Mouse (Mus musculus) hindbrain, embryonic 12.5 days (tissue): ENCODE results near the gene Add3. TPM values are rescaled to one million over a fixed set of nuclear protein-coding genes. Genes with fewer than 3 reads are reported as not detected.

Source experiments
- ATAC-seq: fragments of 200-750 bp; cut with Nextera tagmentation; 2 replicates; pipeline ENCODE4 v1.8.0; 2017; ENCODE audit warnings: moderate TSS enrichment; ENCODE audit not compliant: low FRiP score
- H3K27ac ChIP-seq: fragments of 300-500 bp; sonication (generic); 2 replicates; pipeline ENCODE4 v1.5.1; 2016; ENCODE audit warnings: mild to moderate bottlenecking
- H3K27me3 ChIP-seq: fragments of 300-500 bp; sonication (generic); 2 replicates; pipeline ENCODE4 v1.6.1; 2016; ENCODE audit warnings: mild to moderate bottlenecking
- H3K36me3 ChIP-seq: fragments of 300-500 bp; sonication (generic); 2 replicates; pipeline ENCODE4 v1.6.1; 2016; ENCODE audit warnings: mild to moderate bottlenecking
- H3K4me1 ChIP-seq: fragments of 300-500 bp; sonication (generic); 2 replicates; pipeline ENCODE4 v1.6.1; 2016
- H3K4me2 ChIP-seq: fragments of 300-500 bp; sonication (generic); replicated peaks from 2 replicates; pipeline ENCODE4 v1.6.1; 2016; ENCODE audit warnings: mild to moderate bottlenecking
- H3K4me3 ChIP-seq: fragments of 300-500 bp; sonication (generic); 2 replicates; pipeline ENCODE4 v1.5.1; 2016; ENCODE audit warnings: mild to moderate bottlenecking
- H3K9ac ChIP-seq: fragments of 300-500 bp; sonication (generic); 2 replicates; pipeline ENCODE4 v1.6.1; 2016; ENCODE audit warnings: mild to moderate bottlenecking, moderate library complexity
- H3K9me3 ChIP-seq: fragments of 300-500 bp; sonication (generic); replicated peaks from 2 replicates; pipeline ENCODE4 v1.6.1; 2016; ENCODE audit warnings: mild to moderate bottlenecking
- WGBS: fragments of 180-500 bp; shearing (Covaris S2); methylation state at CpG from one replicate; pipeline ENCODE4 v1.1.7; 2016; 5-methylcytosine and 5-hydroxymethylcytosine counted together
- polyA plus RNA-seq: library from polyadenylated mRNA; unstranded; fragments of >200 nt; fragmentation: Nextera tagmentation; extraction: Ambion mirVana; gene quantifications from 2 replicates; pipeline ENCODE4 v1.2.1, GENCODE M21; 2016

Gene Add3
- polyA plus RNA-seq, 1 experiment from 2014 or later, result 55.5 TPM

DNA sequence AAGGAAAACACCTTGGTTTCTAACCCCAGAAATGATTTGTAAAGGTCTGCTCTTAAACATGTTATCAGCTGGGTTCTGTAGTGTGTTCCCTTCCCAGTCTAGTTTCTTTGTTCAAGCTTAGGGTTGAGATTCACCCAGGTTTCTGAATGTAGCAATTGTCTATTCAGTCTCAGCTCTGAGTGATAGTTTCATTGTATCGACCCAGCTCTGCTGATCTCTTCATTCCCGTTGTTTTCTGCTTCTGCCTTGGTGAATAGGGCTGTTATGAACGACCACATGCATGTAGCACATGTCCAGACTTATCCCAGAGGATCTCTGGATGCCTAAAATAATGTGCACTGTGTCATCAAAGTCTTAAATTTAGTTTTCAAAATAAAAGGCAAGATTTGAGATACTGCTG, 19.8 kb upstream of the Add3 start:
- H3K9ac ChIP-seq, result no peak overlapping the region
- H3K27me3 ChIP-seq, result no peaks in the 10 kb centered on the region
- H3K4me3 ChIP-seq, result no peak overlapping the region
- H3K27ac ChIP-seq, result no peak overlapping the region
- 66% methylated on average over 3 of the region's 3 CpGs for WGBS
- no peak for ATAC-seq
- H3K9me3 ChIP-seq, result no peaks in the 10 kb centered on the region
- no peaks in the 10 kb centered on the region for H3K4me1 ChIP-seq
- no peak overlapping the region for H3K4me2 ChIP-seq
- no peaks in the 10 kb centered on the region for H3K36me3 ChIP-seq

GRCm38 (mm10) chr19:53122641-53123241, 17.5 kb upstream of the Add3 start:
- H3K9ac ChIP-seq, result no peak overlapping the region
- no peaks in the 10 kb centered on the region for H3K9me3 ChIP-seq
- no peak overlapping the region for H3K27ac ChIP-seq
- H3K4me3 ChIP-seq, result no peak overlapping the region
- no peaks in the 10 kb centered on the region; the same call in 1 of the 2 replicates for H3K4me1 ChIP-seq
- ATAC-seq, result no peak
- H3K36me3 ChIP-seq, result no peaks in the 10 kb centered on the region
- no peak overlapping the region for H3K4me2 ChIP-seq
- 75% methylated on average over 6 of the region's 6 CpGs for WGBS
- no peaks in the 10 kb centered on the region for H3K27me3 ChIP-seq

DNA sequence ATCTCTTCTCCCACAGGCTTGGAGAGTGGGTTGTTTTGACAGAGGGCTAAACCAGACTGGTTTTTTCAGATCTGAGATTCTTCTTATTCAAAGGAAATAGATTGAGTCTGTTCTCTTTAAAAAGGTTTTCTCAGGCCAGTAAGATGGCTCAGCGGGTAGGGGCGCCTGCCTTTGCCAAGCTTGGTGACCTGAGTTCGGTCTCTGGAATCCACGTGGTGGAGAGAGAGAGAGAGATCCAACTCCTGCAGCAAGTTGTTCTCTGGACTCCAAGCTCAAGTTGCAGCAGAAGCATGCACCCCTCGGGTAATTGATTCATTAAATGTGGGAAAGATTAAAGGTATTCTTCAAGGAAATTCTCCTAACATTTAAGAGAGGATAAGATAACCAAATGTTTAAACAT, 16.9 kb upstream of the Add3 start:
- Histone ChIP-seq H3K4me1 (no peaks in the 10 kb centered on the region; the same call in 1 of the 2 replicates), H3K36me3 (no peaks in the 10 kb centered on the region), H3K27me3 (no peaks in the 10 kb centered on the region), H3K4me3 (no peak overlapping the region), H3K9ac (no peak overlapping the region), H3K27ac (no peak overlapping the region), H3K4me2 (no peak overlapping the region), H3K9me3 (no peaks in the 10 kb centered on the region)
- ATAC-seq, result no peak
- WGBS, result 63% methylated on average over 5 of the region's 5 CpGs

DNA sequence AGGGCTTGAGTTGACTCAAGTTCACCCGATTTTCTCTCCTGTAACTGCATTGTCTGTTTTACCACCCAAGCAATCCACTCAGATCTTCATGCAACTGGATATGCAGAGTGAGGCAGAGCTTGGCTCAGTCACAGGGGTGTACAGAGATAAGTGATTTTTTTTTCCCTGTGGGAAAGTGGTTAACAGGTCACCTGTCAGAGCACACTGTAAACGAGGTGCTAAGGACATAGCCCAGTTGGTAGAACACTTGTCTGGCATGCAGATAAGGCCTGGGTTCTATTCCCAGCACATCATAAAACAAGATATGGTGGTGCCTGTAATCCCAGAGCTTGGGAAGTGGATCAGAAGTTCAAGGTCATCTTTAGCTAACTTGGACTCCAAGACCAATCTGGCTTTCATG, 14.6 kb upstream of the Add3 start:
- H3K9me3 ChIP-seq, result no peaks in the 10 kb centered on the region
- no peaks in the 10 kb centered on the region for H3K27me3 ChIP-seq
- no peak overlapping the region for H3K4me2 ChIP-seq
- H3K27ac ChIP-seq, result no peak overlapping the region
- WGBS, result 77% methylated on average over 2 of the region's 2 CpGs
- no peaks in the 10 kb centered on the region for H3K36me3 ChIP-seq
- H3K4me3 ChIP-seq, result no peak overlapping the region
- H3K4me1 ChIP-seq, result no peaks in the 10 kb centered on the region; the same call in 1 of the 2 replicates
- no peak for ATAC-seq
- H3K9ac ChIP-seq, result no peak overlapping the region

DNA sequence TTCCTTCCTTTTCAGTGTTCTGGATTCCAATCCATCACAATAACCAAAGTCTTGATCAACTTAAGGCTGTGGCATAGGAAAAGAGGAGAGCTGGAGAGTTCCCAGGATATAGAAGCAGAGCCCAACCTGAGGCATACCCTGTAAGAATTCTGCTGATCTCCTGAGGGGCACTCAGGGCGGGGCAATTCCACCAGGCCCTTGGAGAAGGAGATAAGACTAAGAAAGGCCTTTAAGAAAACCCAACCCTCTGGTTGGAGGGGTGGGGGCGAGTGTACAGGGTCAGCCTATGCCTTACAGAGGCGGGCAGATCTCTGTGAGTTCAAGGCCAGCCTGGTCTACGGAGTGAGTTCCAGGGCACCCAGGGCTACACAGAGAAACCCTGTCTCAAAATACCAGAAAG, 13.7 kb upstream of the Add3 start:
- Histone ChIP-seq H3K9me3 (no peaks in the 10 kb centered on the region), H3K36me3 (no peaks in the 10 kb centered on the region), H3K9ac (no peak overlapping the region), H3K4me3 (no peak overlapping the region), H3K4me2 (no peak overlapping the region), H3K4me1 (no peaks in the 10 kb centered on the region; the same call in 1 of the 2 replicates), H3K27me3 (no peaks in the 10 kb centered on the region), H3K27ac (no peak overlapping the region)
- ATAC-seq, result no peak
- 88% methylated on average over 3 of the region's 4 CpGs for WGBS

GRCm38 (mm10) chr19:53127320-53128291, 12.6 kb upstream of the Add3 start:
- ATAC-seq, result no peak
- 51% methylated on average over 18 of the region's 18 CpGs for WGBS

GRCm38 (mm10) chr19:53128494-53129337, 11.5 kb upstream of the Add3 start:
- no peaks in the 10 kb centered on the region for H3K9me3 ChIP-seq
- no peak overlapping the region for H3K4me3 ChIP-seq
- no peak for ATAC-seq
- no peak overlapping the region for H3K27ac ChIP-seq
- no peaks in the 10 kb centered on the region; the same call in 1 of the 2 replicates for H3K4me1 ChIP-seq
- 50% methylated on average over 13 of the region's 13 CpGs for WGBS
- H3K36me3 ChIP-seq, result no peaks in the 10 kb centered on the region
- H3K27me3 ChIP-seq, result no peaks in the 10 kb centered on the region
- H3K9ac ChIP-seq, result no peak overlapping the region
- H3K4me2 ChIP-seq, result no peak overlapping the region

More at GRCm38 (mm10) chr19:53127320-53128291, 12.6 kb upstream of the Add3 start:
- H3K27me3 ChIP-seq, result no peaks in the 10 kb centered on the region
- no peak overlapping the region for H3K27ac ChIP-seq
- H3K4me3 ChIP-seq, result no peak overlapping the region
- no peaks in the 10 kb centered on the region for H3K9me3 ChIP-seq
- H3K9ac ChIP-seq, result no peak overlapping the region
- no peaks in the 10 kb centered on the region for H3K36me3 ChIP-seq
- H3K4me2 ChIP-seq, result no peak overlapping the region
- no peaks in the 10 kb centered on the region; the same call in 1 of the 2 replicates for H3K4me1 ChIP-seq

DNA sequence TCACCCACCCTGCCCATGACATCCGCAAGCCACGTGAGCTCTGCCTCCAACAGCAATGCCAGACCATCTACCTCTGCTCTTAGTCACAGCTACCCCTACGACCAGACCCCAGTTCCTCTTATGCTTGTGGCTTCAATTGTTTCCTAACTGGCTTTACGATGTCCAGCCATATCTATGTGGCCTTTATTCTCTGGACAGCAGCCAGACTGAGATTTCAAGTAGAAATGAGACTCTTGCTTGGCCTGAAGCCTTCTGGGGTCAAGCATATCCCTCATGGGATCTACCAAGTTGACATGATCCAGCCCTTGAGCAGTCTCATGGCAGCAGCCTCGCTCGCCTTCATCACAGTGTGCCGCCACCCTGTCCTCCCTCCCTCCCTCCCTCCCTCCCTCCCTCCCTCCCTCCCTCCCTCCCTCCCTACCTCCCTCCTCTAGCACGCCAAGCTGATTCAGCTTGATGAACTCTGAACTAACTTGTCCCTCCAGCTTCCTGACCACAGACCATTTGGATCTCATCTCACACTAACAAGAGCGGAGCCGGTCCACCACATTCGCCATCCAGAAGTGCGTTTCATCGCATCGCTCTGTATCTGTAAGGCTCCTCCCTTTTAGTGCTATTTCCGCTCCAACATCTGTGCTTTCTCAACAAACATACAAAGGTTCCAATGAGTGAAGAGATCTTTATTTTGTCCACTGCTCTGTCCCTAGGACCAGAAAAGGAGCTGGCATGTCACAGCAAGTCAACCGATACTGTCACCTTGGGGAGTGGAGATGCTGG, 9.7 kb upstream of the Add3 start:
- H3K4me1 ChIP-seq, result no peaks in the 10 kb centered on the region; the same call in 1 of the 2 replicates
- no peaks in the 10 kb centered on the region for H3K9me3 ChIP-seq
- no peak overlapping the region for H3K9ac ChIP-seq
- no peak overlapping the region for H3K27ac ChIP-seq
- 90% methylated on average over 16 of the region's 16 CpGs for WGBS
- H3K27me3 ChIP-seq, result no peaks in the 10 kb centered on the region
- H3K36me3 ChIP-seq, result no peaks in the 10 kb centered on the region
- no peak overlapping the region for H3K4me2 ChIP-seq
- ATAC-seq, result no peak
- no peak overlapping the region for H3K4me3 ChIP-seq

GRCm38 (mm10) chr19:53132471-53132870, 7.8 kb upstream of the Add3 start:
- no peaks in the 10 kb centered on the region for H3K9me3 ChIP-seq
- H3K27ac ChIP-seq, result no peak overlapping the region
- no peak overlapping the region for H3K4me2 ChIP-seq
- H3K4me1 ChIP-seq, result peaks cover 5% of the 10 kb centered on the region; the same call in 1 of the 2 replicates
- no peaks in the 10 kb centered on the region for H3K36me3 ChIP-seq
- H3K9ac ChIP-seq, result no peak overlapping the region
- H3K27me3 ChIP-seq, result no peaks in the 10 kb centered on the region
- WGBS, result 92% methylated on average over 10 of the region's 10 CpGs
- H3K4me3 ChIP-seq, result no peak overlapping the region
- ATAC-seq, result no peak

- Histone ChIP-seq H3K9ac (no peak overlapping the region), H3K4me3 (no peak overlapping the region), H3K4me1 (peaks cover 17% of the 10 kb centered on the region), H3K9me3 (no peaks in the 10 kb centered on the region), H3K4me2 (no peak overlapping the region), H3K36me3 (no peaks in the 10 kb centered on the region), H3K27ac (no peak overlapping the region), H3K27me3 (peaks cover 6% of the 10 kb centered on the region)
- 75% methylated on average over 13 of the region's 13 CpGs for WGBS
- ATAC-seq, result no peak
Measured at GRCm38 (mm10) chr19:53136336-53137090, 3.7 kb upstream of the Add3 start.

DNA sequence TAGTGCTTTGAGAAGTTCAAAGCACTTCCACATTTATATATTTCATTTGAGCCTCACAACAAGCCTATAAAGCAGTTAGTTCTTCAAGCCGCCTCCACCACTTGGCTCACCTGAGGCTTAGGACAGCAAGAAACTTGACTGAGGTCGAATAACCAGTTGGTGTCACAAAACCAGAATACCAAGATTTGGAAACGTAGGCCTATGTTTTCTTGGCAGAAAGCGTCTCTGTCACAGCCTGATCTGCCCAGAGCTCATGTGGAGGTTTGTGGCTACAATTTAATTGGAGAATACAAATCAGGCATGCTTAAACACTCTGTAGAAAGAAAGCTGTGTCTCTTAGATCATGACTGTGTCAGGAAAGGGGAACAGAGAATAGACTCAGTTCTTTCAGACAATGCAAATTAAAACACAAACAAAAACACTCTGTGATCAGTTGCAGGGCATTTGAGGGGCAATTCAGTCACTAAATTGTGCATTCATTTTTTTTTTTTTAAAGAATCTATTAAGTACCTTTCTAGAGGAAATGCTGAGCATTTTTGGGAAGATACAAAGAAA, 3.0 kb upstream of the Add3 start:
- 0 out of 2 replicates have a peak overlapping the region, but pooled peaks have one; percentile 8 for H3K27ac ChIP-seq
- no peak overlapping the region for H3K9ac ChIP-seq
- H3K27me3 ChIP-seq, result peaks cover 11% of the 10 kb centered on the region
- no peak overlapping the region for H3K4me2 ChIP-seq
- WGBS, result 53% methylated on average over 4 of the region's 4 CpGs
- peaks cover 21% of the 10 kb centered on the region for H3K4me1 ChIP-seq
- H3K36me3 ChIP-seq, result no peaks in the 10 kb centered on the region
- no peak for ATAC-seq
- H3K9me3 ChIP-seq, result no peaks in the 10 kb centered on the region
- no peak overlapping the region for H3K4me3 ChIP-seq
